Mouse (Mus musculus) MEL (cell line): ENCODE data around the gene Eef2.

Experiments used
- CHD1 ChIP-seq: IDR thresholded peaks from 2 replicates; pipeline ENCODE4 v1.6.1; 2012; ENCODE audit warnings: low read depth, mild to moderate bottlenecking, inconsistent platforms, low read length, improper control_type of control experiment
- CTCF ChIP-seq, 3 experiments: IDR thresholded peaks in 2 of 3; conservative IDR thresholded peaks in 1 of 3; 2 replicates each; pipeline ENCODE4 v1.5.1; 2011 to 2012; ENCODE audit warnings: low read length in 3 of 3, low read depth in 2 of 3, mild to moderate bottlenecking in 2 of 3, improper control_type of control experiment in 1 of 3, inconsistent platforms in 1 of 3, mixed read lengths in 1 of 3, moderate library complexity in 1 of 3; ENCODE audit not compliant: control insufficient read depth in 1 of 3, insufficient read depth in 1 of 3, poor library complexity in 1 of 3, severe bottlenecking in 1 of 3
- GATA1 ChIP-seq: IDR thresholded peaks from 2 replicates; pipeline ENCODE4 v1.6.1; 2011; ENCODE audit warnings: low read depth, low read length, improper control_type of control experiment
- JUND ChIP-seq: IDR thresholded peaks from 2 replicates; pipeline ENCODE4 v1.6.1; 2011; ENCODE audit warnings: low read depth, mild to moderate bottlenecking, improper control_type of control experiment, low read length
- MAFK ChIP-seq: IDR thresholded peaks from 2 replicates; pipeline ENCODE4 v1.6.1; 2011; ENCODE audit warnings: low read depth, mild to moderate bottlenecking, low read length, improper control_type of control experiment, borderline replicate concordance
- MAX ChIP-seq: IDR thresholded peaks from 2 replicates; pipeline ENCODE4 v1.6.1; 2011; ENCODE audit warnings: low read length, improper control_type of control experiment
- MYB ChIP-seq: IDR thresholded peaks from 2 replicates; pipeline ENCODE4 v1.6.1; 2011; ENCODE audit warnings: mild to moderate bottlenecking, low read depth, low read length, improper control_type of control experiment
- MYC ChIP-seq: IDR thresholded peaks from 2 replicates; pipeline ENCODE4 v1.6.1; 2011; ENCODE audit warnings: low read depth, mild to moderate bottlenecking, low read length, improper control_type of control experiment, moderate library complexity
- POLR2A ChIP-seq, 2 experiments: IDR thresholded peaks; 2 replicates each; pipeline ENCODE4 v1.6.1; 2011 to 2012; ENCODE audit warnings: low read length in 2 of 2, mild to moderate bottlenecking in 2 of 2, control low read depth in 1 of 2, improper control_type of control experiment in 1 of 2, low read depth in 1 of 2, moderate library complexity in 1 of 2; ENCODE audit not compliant: control insufficient read depth in 1 of 2, insufficient read depth in 1 of 2, poor library complexity in 1 of 2
- TCF12 ChIP-seq: IDR thresholded peaks from 2 replicates; pipeline ENCODE4 v1.6.1; 2014; ENCODE audit warnings: low read depth, mild to moderate bottlenecking, inconsistent platforms, low read length, improper control_type of control experiment, moderate library complexity
- ZMIZ1 ChIP-seq: IDR thresholded peaks from 2 replicates; pipeline ENCODE4 v1.6.1; 2012; ENCODE audit warnings: low read depth, mild to moderate bottlenecking, inconsistent platforms, low read length, improper control_type of control experiment, moderate library complexity

DNA sequence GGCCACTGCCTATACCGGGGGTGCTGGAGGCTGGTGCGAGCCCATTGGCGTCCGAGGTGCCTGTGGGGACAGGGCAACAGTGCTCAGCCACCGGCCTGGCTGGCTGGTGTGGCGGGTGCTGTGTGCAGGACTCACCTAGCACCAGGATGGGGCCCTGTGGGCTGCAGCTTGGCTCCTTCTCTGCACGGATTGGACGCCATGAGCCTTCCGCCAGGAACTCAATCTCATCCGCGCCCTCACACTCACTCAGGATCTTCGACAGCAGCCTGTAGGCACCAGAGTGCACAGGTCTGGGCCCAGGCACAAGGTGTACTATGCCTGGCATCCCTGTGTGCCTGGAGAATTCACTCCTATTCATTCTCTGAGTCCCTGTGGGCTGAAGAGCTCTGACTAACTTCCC, 22.1 kb upstream of the Eef2 start:
- TF ChIP-seq CTCF (IDR thresholded peaks at IDR 0.05 in 2 of 3, conservative IDR thresholded peaks at IDR 0.05 in 1 of 3; ENCODE audit: control insufficient read depth in 1 of 3, insufficient read depth in 1 of 3, low read depth in 2 of 3, low read length in 3 of 3, poor library complexity in 1 of 3, severe bottlenecking in 1 of 3) (no peak), MYB (no peak), POLR2A (IDR thresholded peaks at IDR 0.05; ENCODE audit: control insufficient read depth in 1 of 2, insufficient read depth in 1 of 2, low read depth in 1 of 2, low read length in 2 of 2, poor library complexity in 1 of 2) (no peak; a peak in 1 of 4 replicates), GATA1 (no peak), JUND (no peak), MAFK (no peak), ZMIZ1 (no peak), TCF12 (no peak), MAX (no peak), MYC (no peak), CHD1 (no peak)
